Mouse (Mus musculus) forebrain, embryonic 10.5 days (tissue): ENCODE results near the gene Plxnb2. TPM values are rescaled to one million over a fixed set of nuclear protein-coding genes. Genes with fewer than 3 reads are reported as not detected.
A peak's percentile ranks its signal among the peaks of the same experiment; 100 is the strongest.

Source experiments
- DNase-seq: peaks from one replicate; pipeline ENCODE4 v3.0.0-alpha.2; 2017; ENCODE audit warnings: low spot score; ENCODE audit errors: extremely low spot score
- H3K27ac ChIP-seq: fragments of 300-500 bp; sonication (generic); 2 replicates; pipeline ENCODE4 v1.5.1; 2016; ENCODE audit warnings: mild to moderate bottlenecking
- H3K27me3 ChIP-seq: fragments of 300-500 bp; sonication (generic); 2 replicates; pipeline ENCODE4 v1.6.1; 2016; ENCODE audit warnings: mild to moderate bottlenecking; ENCODE audit not compliant: poor library complexity, severe bottlenecking
- H3K36me3 ChIP-seq: fragments of 300-500 bp; sonication (generic); replicated peaks from 2 replicates; pipeline ENCODE4 v1.6.1; 2016; ENCODE audit warnings: mild to moderate bottlenecking, moderate library complexity
- H3K4me1 ChIP-seq: fragments of 300-500 bp; sonication (generic); 2 replicates; pipeline ENCODE4 v1.6.1; 2016
- H3K4me3 ChIP-seq: fragments of 300-500 bp; sonication (generic); 2 replicates; pipeline ENCODE4 v1.5.1; 2016; ENCODE audit warnings: mild to moderate bottlenecking, moderate library complexity
- H3K9me3 ChIP-seq: fragments of 300-500 bp; sonication (generic); 2 replicates; pipeline ENCODE4 v1.6.1; 2016; ENCODE audit warnings: mild to moderate bottlenecking, moderate library complexity
- WGBS: fragments of 180-500 bp; shearing (Covaris S2); methylation state at CpG from one replicate; pipeline ENCODE4 v1.1.7; 2016; 5-methylcytosine and 5-hydroxymethylcytosine counted together
- polyA plus RNA-seq: library from polyadenylated mRNA; unstranded; fragments of >200 nt; fragmentation: Nextera tagmentation; extraction: Ambion mirVana; gene quantifications from 2 replicates; pipeline ENCODE4 v1.2.1, GENCODE M21; 2016

Gene Plxnb2
- polyA plus RNA-seq, 1 experiment from 2014 or later = 155 TPM

DNA sequence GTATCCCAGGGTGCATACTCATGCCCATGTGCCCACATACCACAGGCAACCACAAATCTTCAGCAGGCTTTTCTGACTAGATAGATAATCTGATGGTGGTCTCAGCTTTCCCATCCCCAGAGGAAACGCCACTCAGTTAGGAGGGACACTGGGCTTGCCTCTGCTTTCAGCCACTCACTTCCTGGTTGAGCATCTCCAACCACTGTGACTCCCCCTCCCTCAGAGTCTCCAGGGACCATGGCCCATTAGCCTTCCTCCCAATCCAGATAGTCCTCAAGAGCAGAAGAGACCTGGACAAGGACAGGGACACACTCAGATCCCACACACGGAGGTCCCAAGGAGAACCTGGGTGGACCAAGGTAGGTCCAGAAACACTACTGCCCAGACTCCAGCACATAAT is 37.5 kb downstream of the Plxnb2 start:
- no peak overlapping the region for H3K27ac ChIP-seq
- H3K9me3 ChIP-seq = no peaks in the 10 kb centered on the region
- H3K27me3 ChIP-seq = peaks cover 78% of the 10 kb centered on the region
- peaks cover 43% of the 10 kb centered on the region for H3K36me3 ChIP-seq
- WGBS = 74% methylated on average over 2 of the region's 2 CpGs
- peaks cover 70% of the 10 kb centered on the region for H3K4me1 ChIP-seq
- H3K4me3 ChIP-seq = no peak overlapping the region
- no peak for DNase-seq

DNA sequence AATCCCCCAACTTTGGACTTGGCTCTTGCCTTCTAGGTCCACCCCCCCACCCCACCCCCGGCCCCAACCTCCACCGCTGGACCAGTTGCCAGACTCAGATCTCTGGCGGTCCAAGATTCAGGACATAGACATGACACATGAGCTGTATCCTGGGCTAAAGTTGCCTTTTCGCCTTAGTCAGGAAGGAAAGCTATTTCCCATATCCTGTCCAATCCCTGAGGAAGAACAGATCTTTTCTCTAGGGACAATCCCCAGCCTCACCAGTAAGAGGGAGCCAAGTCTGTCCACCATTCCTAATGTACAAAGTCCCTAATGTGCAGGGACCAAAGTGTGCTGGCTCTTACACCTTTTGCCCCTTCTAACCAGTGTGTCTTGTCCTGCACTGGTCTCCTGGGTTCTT is 38.7 kb downstream of the Plxnb2 start:
- H3K27me3 ChIP-seq = peaks cover 66% of the 10 kb centered on the region

DNA sequence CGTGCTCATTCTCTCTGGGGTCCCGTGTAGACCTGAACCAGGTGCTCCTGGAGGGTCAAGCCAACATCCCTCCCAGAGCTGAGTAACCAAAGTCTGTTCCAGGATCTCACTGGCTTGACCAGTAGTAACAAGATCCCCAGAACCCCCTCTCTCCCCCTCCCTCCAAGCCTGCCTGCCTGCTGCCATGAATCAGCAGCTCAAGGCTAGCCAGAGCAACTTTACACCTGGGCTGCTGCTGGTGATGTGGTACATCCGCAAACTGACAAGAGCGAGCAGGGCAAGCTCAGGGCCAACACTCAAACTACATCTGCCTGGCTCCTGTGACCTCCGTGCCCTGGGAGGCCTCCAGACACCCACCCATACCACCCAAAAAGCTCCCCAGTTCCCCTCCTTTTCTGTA is 39.1 kb downstream of the Plxnb2 start:
- H3K4me3 ChIP-seq = peak overlapping the region; percentile 82
- H3K27ac ChIP-seq = peak overlapping the region; percentile 93
- peaks cover 61% of the 10 kb centered on the region for H3K27me3 ChIP-seq
- WGBS = 15% methylated on average over 5 of the region's 5 CpGs
- H3K9me3 ChIP-seq = no peaks in the 10 kb centered on the region
- no peak for DNase-seq
- peaks cover 64% of the 10 kb centered on the region for H3K4me1 ChIP-seq
- peaks cover 49% of the 10 kb centered on the region for H3K36me3 ChIP-seq

More for the DNA sequence above, 38.7 kb downstream of the Plxnb2 start:
- peak overlapping the region; percentile 93; the same call in 1 of the 2 replicates for H3K27ac ChIP-seq
- H3K4me3 ChIP-seq = 0 out of 2 replicates have a peak overlapping the region, but pooled peaks have one; percentile 82
- no peak for DNase-seq
- H3K9me3 ChIP-seq = no peaks in the 10 kb centered on the region
- WGBS = 66% methylated on average over 4 of the region's 4 CpGs
- peaks cover 46% of the 10 kb centered on the region for H3K36me3 ChIP-seq
- H3K4me1 ChIP-seq = peaks cover 68% of the 10 kb centered on the region

DNA sequence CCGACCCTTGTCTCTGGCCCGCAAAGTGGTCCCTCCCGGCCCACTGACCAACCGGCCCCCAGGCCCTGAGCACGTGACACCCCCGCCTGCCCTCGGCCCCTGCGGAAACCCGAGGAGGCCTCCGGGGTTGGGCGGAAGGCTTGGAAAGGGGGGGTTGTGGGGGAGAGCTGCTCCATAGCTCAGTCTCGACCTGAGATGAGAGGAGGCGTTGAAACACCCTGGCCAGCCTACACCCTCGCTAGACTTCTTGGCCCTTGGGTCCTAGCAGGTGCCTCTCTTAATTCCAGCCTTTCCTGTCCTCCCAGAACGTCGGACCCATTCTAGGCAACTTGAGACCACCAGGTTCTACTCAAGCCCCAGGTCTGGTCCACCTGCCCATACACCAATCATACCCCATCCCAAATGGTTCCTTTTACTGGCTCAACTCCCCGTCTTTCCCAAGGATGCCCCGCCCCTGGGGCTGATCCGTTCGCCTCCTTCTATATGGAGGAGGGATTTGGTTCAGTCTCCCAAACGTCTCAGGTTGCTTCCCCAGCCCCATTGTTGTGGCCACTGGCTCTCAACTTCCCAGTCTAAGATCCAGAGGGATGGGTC is 39.8 kb downstream of the Plxnb2 start, which contains the start of gene Mapk12:
Mapk12 (minus strand) TSS at position 45 of the 594 bp plus-strand sequence.
- peaks cover 52% of the 10 kb centered on the region for H3K36me3 ChIP-seq
- H3K9me3 ChIP-seq = no peaks in the 10 kb centered on the region
- H3K4me3 ChIP-seq = peak within 1 kb of the TSS; percentile 82
- under 1% methylated on average over 21 of the region's 21 CpGs for whole genome bisulfite sequencing
- H3K27me3 ChIP-seq = peaks cover 54% of the 10 kb centered on the region
- DNase-seq = peak; percentile 78
- peaks cover 57% of the 10 kb centered on the region for H3K4me1 ChIP-seq
- peak within 1 kb of the TSS; percentile 93 for H3K27ac ChIP-seq

DNA sequence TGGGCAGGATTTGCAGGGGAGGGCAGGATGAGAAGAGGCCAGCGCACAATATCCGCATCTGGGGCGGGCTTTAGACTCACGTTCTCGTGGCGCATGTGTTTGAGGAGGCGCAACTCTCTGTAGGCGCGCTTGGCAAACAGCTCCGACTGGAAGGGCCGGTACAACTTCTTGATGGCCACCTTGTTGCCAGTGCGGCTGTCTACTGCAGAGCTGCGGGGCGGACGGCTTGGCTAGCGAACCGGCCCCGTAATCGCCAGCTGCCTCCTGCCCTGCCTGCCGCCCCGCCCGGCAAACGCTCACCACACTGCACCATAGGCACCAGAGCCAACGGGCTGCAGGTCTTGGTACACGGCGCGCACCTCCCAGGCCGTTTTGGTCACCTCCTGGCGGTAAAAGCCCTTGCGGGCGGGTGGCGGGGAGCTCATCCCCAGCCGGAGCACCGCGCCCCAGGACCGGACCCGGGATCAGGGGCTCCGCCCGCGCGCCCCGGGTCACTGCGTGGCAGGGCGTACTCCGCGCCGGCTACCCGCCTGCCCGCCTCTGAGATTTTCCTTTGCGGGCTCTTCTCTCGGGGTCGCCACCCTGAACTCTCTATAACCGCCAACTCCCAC is 40.4 kb downstream of the Plxnb2 start:
- peaks cover 53% of the 10 kb centered on the region for H3K4me1 ChIP-seq
- DNase-seq = peak; percentile 47
- H3K9me3 ChIP-seq = no peaks in the 10 kb centered on the region
- WGBS = under 1% methylated on average over 53 of the region's 53 CpGs
- H3K4me3 ChIP-seq = peak overlapping the region; percentile 82
- peaks cover 48% of the 10 kb centered on the region for H3K27me3 ChIP-seq
- peaks cover 52% of the 10 kb centered on the region for H3K36me3 ChIP-seq
- H3K27ac ChIP-seq = peak overlapping the region; percentile 93

DNA sequence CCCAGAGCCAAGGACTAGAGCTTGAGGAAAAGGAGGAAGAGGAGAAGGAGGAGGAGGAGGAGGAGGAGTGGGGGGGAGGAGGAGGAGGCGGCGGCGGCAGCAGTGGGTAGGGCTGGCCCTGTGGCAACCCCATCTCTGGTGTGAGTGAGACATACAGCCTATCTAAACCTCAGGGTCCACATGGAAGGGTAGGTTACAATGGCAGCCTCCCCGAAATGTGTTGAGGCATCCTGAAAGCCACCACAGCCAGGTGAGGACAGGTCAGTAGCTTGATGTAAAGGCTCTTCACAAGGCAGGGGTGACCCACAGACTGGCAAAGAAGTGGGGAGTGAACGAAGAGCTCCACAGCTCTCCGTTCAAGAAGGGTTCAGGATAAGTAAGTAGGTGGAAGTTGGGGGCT is 42.1 kb downstream of the Plxnb2 start:
- Histone ChIP-seq H3K4me3 (peak overlapping the region; percentile 3; the same call in 1 of the 2 replicates), H3K27ac (no peak overlapping the region), H3K4me1 (peaks cover 53% of the 10 kb centered on the region), H3K27me3 (peaks cover 41% of the 10 kb centered on the region), H3K36me3 (peaks cover 44% of the 10 kb centered on the region), H3K9me3 (no peaks in the 10 kb centered on the region)
- no peak for DNase-seq
- WGBS = 94% methylated on average over 6 of the region's 6 CpGs

GRCm38 (mm10) chr15:89138046-89138405 is 42.6 kb downstream of the Plxnb2 start:
- WGBS = 90% methylated on average over 7 of the region's 7 CpGs
- peaks cover 42% of the 10 kb centered on the region for H3K36me3 ChIP-seq
- H3K4me1 ChIP-seq = peaks cover 53% of the 10 kb centered on the region
- no peaks in the 10 kb centered on the region for H3K9me3 ChIP-seq
- H3K27ac ChIP-seq = no peak overlapping the region
- no peak for DNase-seq
- 0 out of 2 replicates have a peak overlapping the region, but pooled peaks have one; percentile 3 for H3K4me3 ChIP-seq
- peaks cover 41% of the 10 kb centered on the region for H3K27me3 ChIP-seq

GRCm38 (mm10) chr15:89137378-89138045 is 43.1 kb downstream of the Plxnb2 start:
- 81% methylated on average over 11 of the region's 11 CpGs for WGBS
- H3K4me3 ChIP-seq = peak overlapping the region; percentile 3; the same call in 1 of the 2 replicates
- DNase-seq = no peak
- H3K27me3 ChIP-seq = peaks cover 38% of the 10 kb centered on the region
- H3K36me3 ChIP-seq = peaks cover 42% of the 10 kb centered on the region
- peaks cover 53% of the 10 kb centered on the region for H3K4me1 ChIP-seq
- H3K9me3 ChIP-seq = no peaks in the 10 kb centered on the region
- H3K27ac ChIP-seq = no peak overlapping the region

GRCm38 (mm10) chr15:89136461-89137155 is 44.0 kb downstream of the Plxnb2 start:
- no peaks in the 10 kb centered on the region for H3K9me3 ChIP-seq
- H3K4me3 ChIP-seq = no peak overlapping the region
- H3K27ac ChIP-seq = no peak overlapping the region
- peaks cover 46% of the 10 kb centered on the region for H3K36me3 ChIP-seq
- H3K27me3 ChIP-seq = peaks cover 30% of the 10 kb centered on the region
- 92% methylated on average over 5 of the region's 5 CpGs for WGBS
- DNase-seq = no peak
- H3K4me1 ChIP-seq = peaks cover 44% of the 10 kb centered on the region

GRCm38 (mm10) chr15:89131316-89131715 is 49.3 kb downstream of the Plxnb2 start:
- H3K4me1 ChIP-seq = peaks cover 24% of the 10 kb centered on the region
- WGBS = 98% methylated on average over 3 of the region's 3 CpGs
- no peak overlapping the region for H3K4me3 ChIP-seq
- H3K27me3 ChIP-seq = no peaks in the 10 kb centered on the region
- DNase-seq = no peak
- no peaks in the 10 kb centered on the region for H3K9me3 ChIP-seq
- H3K36me3 ChIP-seq = peaks cover 59% of the 10 kb centered on the region
- no peak overlapping the region for H3K27ac ChIP-seq

DNA sequence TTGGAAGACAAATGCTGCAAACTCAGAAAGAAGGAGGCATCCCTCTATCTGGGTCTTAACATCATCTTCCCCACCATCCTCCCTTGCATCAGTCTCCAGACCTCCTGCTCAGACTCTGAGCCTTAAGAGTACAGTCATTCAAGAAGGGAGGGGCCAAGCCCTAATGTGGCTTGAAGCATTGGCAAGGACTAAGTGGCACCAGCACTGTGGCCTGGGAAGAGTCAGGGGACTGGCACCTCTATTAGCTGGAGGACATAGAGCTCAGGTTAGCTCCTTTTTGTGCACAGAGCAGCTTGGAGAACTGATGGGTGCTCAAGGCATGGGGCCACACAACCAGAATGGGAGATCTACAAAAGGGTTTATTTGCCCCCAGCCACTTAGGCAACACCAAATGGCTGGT is 50.3 kb downstream of the Plxnb2 start:
- peaks cover 57% of the 10 kb centered on the region for H3K36me3 ChIP-seq
- no peak overlapping the region for H3K4me3 ChIP-seq
- H3K9me3 ChIP-seq = no peaks in the 10 kb centered on the region
- H3K27me3 ChIP-seq = no peaks in the 10 kb centered on the region
- H3K27ac ChIP-seq = no peak overlapping the region
- DNase-seq = no peak
- peaks cover 24% of the 10 kb centered on the region for H3K4me1 ChIP-seq

- peak; percentile 86 for DNase-seq
- H3K36me3 ChIP-seq = peaks cover 54% of the 10 kb centered on the region
- WGBS = 3% methylated on average over 36 of the region's 36 CpGs
- no peaks in the 10 kb centered on the region for H3K27me3 ChIP-seq
- H3K4me1 ChIP-seq = peaks cover 29% of the 10 kb centered on the region
- H3K4me3 ChIP-seq = peak within 1 kb of the TSS; percentile 73
- no peaks in the 10 kb centered on the region for H3K9me3 ChIP-seq
- H3K27ac ChIP-seq = peak within 1 kb of the TSS; percentile 89
These were observed 51.9 kb downstream of the Plxnb2 start, which contains the start of gene Hdac10 for GRCm38 (mm10) chr15:89128382-89129350. Gene Hdac10, minus strand, starts transcription at chr15:89128700.
